Comparison of ENCODE assay signal across 10 mouse cellular contexts in the genomic region with DNA sequence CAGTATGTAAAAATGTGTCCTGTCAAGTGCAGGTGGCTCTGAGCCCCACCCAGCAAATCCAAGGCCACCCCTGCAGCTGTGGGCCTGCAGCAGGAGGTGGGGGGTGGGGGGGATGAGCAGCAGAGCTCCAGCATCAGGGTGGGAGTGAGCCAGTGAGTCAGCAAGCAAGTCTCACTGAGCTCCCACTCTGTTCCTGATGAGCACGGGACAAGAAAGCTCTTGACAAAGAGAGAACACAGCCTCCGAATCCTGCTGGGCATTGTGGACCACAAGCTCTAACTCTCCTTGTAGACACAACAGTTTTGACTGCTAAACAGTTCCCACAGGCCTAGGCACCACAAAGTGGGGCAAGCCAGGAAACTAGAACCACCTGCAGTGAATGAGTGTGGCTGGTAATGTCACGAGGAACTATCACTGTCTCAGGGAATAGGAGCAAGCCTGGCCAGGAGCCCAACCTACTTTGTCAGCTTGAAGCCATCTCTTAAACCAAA. TPM values are rescaled to one million over a fixed set of nuclear protein-coding genes. Genes with fewer than 3 reads are reported as not detected.
DNase-seq lines count a peak whose midpoint lies in the region; ATAC-seq and TF ChIP-seq lines count a peak whose summit lies in the region.
"Had no signal": no experiment of that assay in that cellular context is flagged by ENCODE, and none has a peak within 500 bp of the region (broad histone marks: within the 10 kb centered on the region; RNA-seq: fewer than 3 reads in every experiment).

No protein-coding gene starts in this region.

- no peak overlapping the region for H3K9ac ChIP-seq in midbrain, embryonic 15.5 days
- H3K9ac ChIP-seq: liver, embryonic 13.5 days had no signal

- no peak overlapping the region for H3K4me2 ChIP-seq in midbrain, embryonic 15.5 days
- H3K4me2 ChIP-seq: liver, embryonic 13.5 days had no signal

- WGBS in cerebellum, adult 2 months = 35% methylated on average over 3 of the region's 3 CpGs
- WGBS in midbrain, embryonic 10.5 days = 74% methylated on average over 3 of the region's 3 CpGs
- 70% methylated on average over 3 of the region's 3 CpGs for WGBS in midbrain, embryonic 15.5 days

- TF ChIP-seq POLR2A in cerebellum, adult 2 months (IDR thresholded peaks at IDR 0.05; ENCODE audit: borderline replicate concordance, insufficient read depth, low read length) = no peak

- no peaks in the 10 kb centered on the region for H3K27me3 ChIP-seq in cerebellum, adult 2 months (ENCODE audit: control insufficient read depth, insufficient read depth, low read length)
- no peaks in the 10 kb centered on the region for H3K27me3 ChIP-seq in midbrain, embryonic 10.5 days (ENCODE audit: low read depth, poor library complexity, severe bottlenecking)
- H3K27me3 ChIP-seq in midbrain, embryonic 15.5 days (replicated peaks) = no peaks in the 10 kb centered on the region
- H3K27me3 ChIP-seq: liver, embryonic 13.5 days had no signal

- no peak overlapping the region for H3K27ac ChIP-seq in cerebellum, adult 2 months (ENCODE audit: insufficient read depth, low read length)
- peak overlapping the region; percentile 38; the same call in 1 of the 2 replicates for H3K27ac ChIP-seq in midbrain, embryonic 10.5 days (replicated peaks)
- no peak overlapping the region for H3K27ac ChIP-seq in midbrain, embryonic 15.5 days
- peak overlapping the region; percentile 82 for H3K27ac ChIP-seq in left cerebral cortex, adult 2 months
- H3K27ac ChIP-seq: liver, embryonic 13.5 days had no signal

- H3K36me3 ChIP-seq in midbrain, embryonic 10.5 days = peaks cover 15% of the 10 kb centered on the region
- peaks cover 5% of the 10 kb centered on the region; the same call in 1 of the 2 replicates for H3K36me3 ChIP-seq in midbrain, embryonic 15.5 days (replicated peaks)

- peaks cover under 1% of the 10 kb centered on the region; the same call in 1 of the 2 replicates for H3K9me3 ChIP-seq in midbrain, embryonic 10.5 days (replicated peaks)
- H3K9me3 ChIP-seq in midbrain, embryonic 15.5 days = no peaks in the 10 kb centered on the region
- H3K9me3 ChIP-seq: liver, embryonic 13.5 days had no signal

- DNase-seq in cerebellum, adult 2 months = peak; percentile 43 to 53
- no peak for DNase-seq in cerebellum, adult 11 months
- DNase-seq in midbrain, embryonic 10.5 days (ENCODE audit: low spot score) = no peak
- DNase-seq in left cerebral cortex, adult 2 months (ENCODE audit: extremely low spot score in 1 of 2, low spot score in 2 of 2) = peak; percentile 52 to 60
- DNase-seq in thymus, postnatal 10 days (ENCODE audit: low spot score in 2 of 2) = peak; percentile 58 to 75
- no peak for DNase-seq in gastrocnemius, postnatal 36 days
- no peak for DNase-seq in layer of hippocampus, postnatal 36 days
- DNase-seq: liver, embryonic 13.5 days had no signal

- no peak for ATAC-seq in midbrain, embryonic 15.5 days (replicated peaks)

- H3K4me3 ChIP-seq in cerebellum, adult 2 months (replicated peaks; ENCODE audit: insufficient read depth, low read depth, low read length) = no peak overlapping the region
- H3K4me3 ChIP-seq in midbrain, embryonic 10.5 days = no peak overlapping the region
- H3K4me3 ChIP-seq in midbrain, embryonic 15.5 days = no peak overlapping the region
- H3K4me3 ChIP-seq in left cerebral cortex, adult 2 months = no peak overlapping the region
- H3K4me3 ChIP-seq: liver, embryonic 13.5 days had no signal

- no peak for TF ChIP-seq CTCF in cerebellum, adult 2 months (IDR thresholded peaks at IDR 0.05; ENCODE audit: borderline replicate concordance, insufficient read depth, low read depth, low read length)
- no peak for TF ChIP-seq CTCF in left cerebral cortex, adult 2 months (IDR thresholded peaks at IDR 0.05)

- H3K4me1 ChIP-seq in cerebellum, adult 2 months (ENCODE audit: control insufficient read depth, insufficient read depth, low read length) = peaks cover 17% of the 10 kb centered on the region
- H3K4me1 ChIP-seq in midbrain, embryonic 10.5 days = peaks cover 8% of the 10 kb centered on the region; the same call in 1 of the 2 replicates
- no peaks in the 10 kb centered on the region for H3K4me1 ChIP-seq in midbrain, embryonic 15.5 days

- intact Hi-C loops in left cerebral cortex, adult 2 months (cut with DNase I) = loop anchor here (1.0 kb wide), 1 partner anchor 34 kb away; no protein-coding TSS in a partner anchor
- intact Hi-C loops in gastrocnemius, postnatal 36 days (cut with DNase I) = no loop called here

RNA-seq across cellular contexts. Expression of gene A730071L15Rik, which starts 45.6 kb away (rescaled TPM):
- polyA plus RNA-seq in cerebellum, adult 2 months (2012; rRNA removed) = 0.15 and 0.16 TPM in 2 replicates
- 0.37 and 0.84 TPM in 2 replicates for polyA plus RNA-seq in midbrain, embryonic 10.5 days (2016; fragmentation: Nextera tagmentation; extraction: Ambion mirVana)
- polyA plus RNA-seq in midbrain, embryonic 15.5 days (2015; fragmentation: Nextera tagmentation; extraction: Ambion mirVana) = 0.48 and 0.56 TPM in 2 replicates
- total RNA-seq in left cerebral cortex, adult 2 months (2021) = under 1 TPM in 1 of 2 experiments, not detected in 1; 0.56 TPM
- total RNA-seq in gastrocnemius, postnatal 36 days (2021) = under 1 TPM; 0.15 to 0.20 TPM
- under 1 TPM in 1 of 2 experiments, not detected in 1; 0.50 TPM for total RNA-seq in layer of hippocampus, postnatal 36 days (2021)
- total RNA-seq: hematopoietic stem cell, adult 5-6 weeks had no signal

RNA-seq across cellular contexts. Expression of gene Nudcd3, which starts 46.0 kb away (rescaled TPM):
- polyA plus RNA-seq in cerebellum, adult 2 months (2012; rRNA removed) = 91.5 and 96.0 TPM in 2 replicates
- 52.0 and 53.7 TPM in 2 replicates for polyA plus RNA-seq in midbrain, embryonic 10.5 days (2016; fragmentation: Nextera tagmentation; extraction: Ambion mirVana)
- polyA plus RNA-seq in midbrain, embryonic 15.5 days (2015; fragmentation: Nextera tagmentation; extraction: Ambion mirVana) = 73.8 and 77.2 TPM in 2 replicates
- total RNA-seq in left cerebral cortex, adult 2 months (2021) = 100 to 1,000 TPM; 120 to 125 TPM
- total RNA-seq in gastrocnemius, postnatal 36 days (2021) = 10 to 100 TPM; 58.5 to 62.8 TPM
- 100 to 1,000 TPM; 108 to 114 TPM for total RNA-seq in layer of hippocampus, postnatal 36 days (2021)

Comparison
In these comparisons a context has a peak if more than half of its experiments do, and no peak if none do; other contexts are left out.
1. DNase-seq: peak in cerebellum, adult 2 months (2 of 2), left cerebral cortex, adult 2 months (2 of 2) and thymus, postnatal 10 days (2 of 2); none in cerebellum, adult 11 months (single experiment), midbrain, embryonic 10.5 days (single experiment), gastrocnemius, postnatal 36 days (0 of 2) and layer of hippocampus, postnatal 36 days (0 of 2).
2. H3K27ac ChIP-seq: peak in midbrain, embryonic 10.5 days (single experiment) and left cerebral cortex, adult 2 months (single experiment); none in cerebellum, adult 2 months (single experiment) and midbrain, embryonic 15.5 days (single experiment).